14 mouse cellular contexts compared by ENCODE assay signal in genomic region chr10:49780430-49780829, GRCm38 (mm10). TPM values are rescaled to one million over a fixed set of nuclear protein-coding genes. Genes with fewer than 3 reads are reported as not detected.
DNase-seq lines count a peak whose midpoint lies in the region; ATAC-seq lines count a peak whose summit lies in the region.
"Had no signal": no experiment of that assay in that cellular context is flagged by ENCODE, and none has a peak within 500 bp of the region (broad histone marks: within the 10 kb centered on the region; RNA-seq: fewer than 3 reads in every experiment).

No protein-coding gene starts in this region.

- DNase-seq in frontal cortex, postnatal 10 days (ENCODE audit: low spot score in 2 of 2): no peak
- peak; percentile 41 for DNase-seq in cerebellum, adult 11 months
- peak; percentile 48 to 63 for DNase-seq in left cerebral cortex, postnatal 36 days (ENCODE audit: low spot score in 2 of 2)
- DNase-seq in urinary bladder, postnatal 4 days (ENCODE audit: low spot score in 2 of 2): no peak
- no peak for DNase-seq in embryo, embryonic 11 days
- no peak for DNase-seq in embryo, embryonic 9.5 days (ENCODE audit: extremely low spot score)
- DNase-seq: adrenal gland, adult 8-10 months; liver, postnatal 0 days; thymus, postnatal 14 days had no signal

- H3K9me3 ChIP-seq in forebrain, embryonic 16.5 days (ENCODE audit: control insufficient read depth, low read length): no peaks in the 10 kb centered on the region
- H3K9me3 ChIP-seq: kidney, embryonic 15.5 days had no signal

- intact Hi-C loops in left cerebral cortex, postnatal 36 days (cut with DNase I): loop anchor here (10.0 kb wide), 1 partner anchor 414 kb away; no protein-coding TSS in a partner anchor

- H3K27me3 ChIP-seq in forebrain, embryonic 16.5 days (replicated peaks; ENCODE audit: control insufficient read depth, insufficient read depth, low read length): no peaks in the 10 kb centered on the region

- WGBS in forebrain, embryonic 16.5 days: 65% methylated on average over 2 of the region's 2 CpGs

- peak overlapping the region; percentile 36 for H3K4me2 ChIP-seq in forebrain, embryonic 16.5 days (ENCODE audit: low read length)
- H3K4me2 ChIP-seq: kidney, embryonic 15.5 days had no signal

- H3K4me1 ChIP-seq in forebrain, embryonic 16.5 days (replicated peaks; ENCODE audit: control insufficient read depth, insufficient read depth, low read length): peaks cover 25% of the 10 kb centered on the region

- H3K4me3 ChIP-seq in forebrain, embryonic 16.5 days (replicated peaks; ENCODE audit: low read length): no peak overlapping the region
- H3K4me3 ChIP-seq: kidney, embryonic 15.5 days; megakaryocyte, embryonic 14.5 days had no signal

- H3K9ac ChIP-seq in forebrain, embryonic 16.5 days (replicated peaks; ENCODE audit: low read depth, low read length): no peak overlapping the region
- H3K9ac ChIP-seq: kidney, embryonic 15.5 days; liver, postnatal 0 days had no signal

- H3K27ac ChIP-seq in forebrain, embryonic 16.5 days (ENCODE audit: low read length): no peak overlapping the region
- H3K27ac ChIP-seq: kidney, embryonic 15.5 days had no signal

- no peaks in the 10 kb centered on the region for H3K36me3 ChIP-seq in forebrain, embryonic 16.5 days (ENCODE audit: control insufficient read depth, insufficient read depth)
- H3K36me3 ChIP-seq: kidney, embryonic 15.5 days had no signal

- peak; percentile 33 for ATAC-seq in frontal cortex, adult (ENCODE audit: low TSS enrichment)
- ATAC-seq in forebrain, embryonic 16.5 days: 0 out of 2 replicates have a peak, but pooled peaks have one; percentile 11
- ATAC-seq: liver, postnatal 0 days had no signal

RNA-seq across cellular contexts. Expression of gene Grik2, which starts 8.1 kb away (rescaled TPM):
- polyA plus RNA-seq in forebrain, embryonic 16.5 days (2015; fragmentation: Nextera tagmentation; extraction: Ambion mirVana): 35.6 and 38.5 TPM in 2 replicates
- 10 to 100 TPM; 57.3 to 76.4 TPM for total RNA-seq in left cerebral cortex, postnatal 36 days (2021)
- total RNA-seq: MEL had no signal
- polyA plus RNA-seq: liver, postnatal 0 days had no signal

Comparison
In these comparisons a context has a peak if more than half of its experiments do, and no peak if none do; other contexts are left out.
1. DNase-seq: peak in cerebellum, adult 11 months (single experiment) and left cerebral cortex, postnatal 36 days (2 of 2); none in frontal cortex, postnatal 10 days (0 of 2), urinary bladder, postnatal 4 days (0 of 2), embryo, embryonic 11 days (single experiment) and embryo, embryonic 9.5 days (single experiment).